Mouse (Mus musculus): Measurements from ENCODE around the gene Olfr638. TPM values are rescaled to one million over a fixed set of nuclear protein-coding genes. Genes with fewer than 3 reads are reported as not detected.
"Not testable (repeated sequence)": the region's sequence is repeated elsewhere in the genome, so short reads cannot be mapped to it uniquely, and the experiment has no call there.

The Olfr638 gene
- polyA plus RNA-seq (2012; rRNA removed) = not detected in 2 replicates

DNA sequence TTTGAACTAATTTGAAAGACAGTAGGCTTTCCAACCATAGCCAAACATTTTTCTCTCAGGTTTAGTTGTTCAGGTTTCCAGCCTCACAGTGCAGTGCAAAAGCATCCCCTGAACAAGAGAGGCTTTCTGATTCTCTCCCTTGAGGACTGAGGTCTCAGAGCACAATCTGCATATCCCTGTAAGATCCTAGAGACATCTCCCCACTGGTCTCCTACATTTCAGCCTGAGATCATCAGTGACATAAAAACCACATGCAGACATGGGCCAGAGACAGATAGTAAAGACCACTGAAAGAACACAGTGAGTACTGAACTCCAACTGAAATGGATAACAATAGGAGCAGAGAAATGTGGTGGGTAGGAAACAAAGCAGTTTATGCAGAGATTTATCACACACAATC is at the start of gene Olfr638:
Gene Olfr638, plus strand, starts transcription at position 301 of the 400 bp plus-strand sequence.
- TF ChIP-seq POLR2A (IDR thresholded peaks at IDR 0.05; ENCODE audit: borderline replicate concordance, insufficient read depth, low read length) (no peak), CTCF (IDR thresholded peaks at IDR 0.05; ENCODE audit: borderline replicate concordance, insufficient read depth, low read depth, low read length) (no peak)

DNA sequence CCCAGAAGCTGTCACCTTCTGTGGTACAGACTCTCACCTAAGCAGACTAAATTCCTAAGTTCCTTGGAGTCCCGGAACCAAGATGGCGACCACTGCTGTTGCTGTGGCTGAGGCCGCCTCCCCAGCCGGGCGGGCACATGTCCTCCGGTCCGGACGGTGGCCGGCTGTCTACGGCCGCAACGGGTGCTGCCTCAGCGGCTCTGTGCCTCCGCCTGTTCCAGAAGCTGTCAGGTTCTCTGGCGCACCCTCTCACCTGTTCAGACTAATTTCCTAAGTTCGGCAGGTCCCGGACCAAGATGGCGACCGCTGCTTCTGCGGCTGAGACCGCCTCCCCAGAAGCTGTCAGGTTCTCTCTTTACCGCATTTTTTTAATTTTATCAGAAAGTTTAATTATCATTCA is 31.7 kb upstream of the Olfr638 start:
- not testable (repeated sequence) for DNase-seq; H3K27ac ChIP-seq (ENCODE audit: insufficient read depth, low read length); H3K27me3 ChIP-seq (ENCODE audit: control insufficient read depth, insufficient read depth, low read length); H3K4me3 ChIP-seq (replicated peaks; ENCODE audit: insufficient read depth, low read depth, low read length); H3K4me1 ChIP-seq (ENCODE audit: control insufficient read depth, insufficient read depth, low read length)
- WGBS = 94% methylated on average over 22 of the region's 22 CpGs

More for the DNA sequence above, at the start of gene Olfr638:
- Histone ChIP-seq H3K27me3 (ENCODE audit: control insufficient read depth, insufficient read depth, low read length) (no peaks in the 10 kb centered on the region), H3K4me1 (ENCODE audit: control insufficient read depth, insufficient read depth, low read length) (no peaks in the 10 kb centered on the region), H3K4me3 (replicated peaks; ENCODE audit: insufficient read depth, low read depth, low read length) (no peak within 1 kb of the TSS), H3K27ac (ENCODE audit: insufficient read depth, low read length) (no peak within 1 kb of the TSS)
- no peak for DNase-seq

DNA sequence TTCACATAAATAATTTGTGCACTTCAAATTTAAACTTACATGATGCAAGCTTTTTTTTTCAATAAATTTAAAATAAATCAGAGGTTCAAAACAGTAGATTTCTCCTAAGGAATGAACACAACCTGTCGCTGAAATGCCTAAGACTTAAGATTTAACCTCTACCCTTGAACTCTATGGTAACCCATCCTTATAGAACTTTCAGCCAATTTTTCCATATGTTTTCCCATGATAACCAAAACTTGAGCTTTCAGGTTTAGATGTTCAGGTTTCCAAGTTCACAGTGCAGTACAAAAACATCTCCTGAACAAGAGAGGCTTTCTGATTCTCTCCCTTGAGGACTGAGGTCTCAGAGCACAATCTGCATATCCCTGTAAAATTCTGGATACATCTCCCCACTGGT is 27.7 kb upstream of the Olfr638 start, which contains the start of gene Olfr635:
Gene Olfr635, plus strand, starts transcription at position 301 of the 400 bp plus-strand sequence.
- 85% methylated on average over 1 of the region's 1 CpGs for WGBS
- Histone ChIP-seq H3K27me3 (ENCODE audit: control insufficient read depth, insufficient read depth, low read length) (no peaks in the 10 kb centered on the region), H3K27ac (ENCODE audit: insufficient read depth, low read length) (no peak within 1 kb of the TSS), H3K4me3 (replicated peaks; ENCODE audit: insufficient read depth, low read depth, low read length) (no peak within 1 kb of the TSS), H3K4me1 (ENCODE audit: control insufficient read depth, insufficient read depth, low read length) (no peaks in the 10 kb centered on the region)
- no peak for DNase-seq
- TF ChIP-seq POLR2A (IDR thresholded peaks at IDR 0.05; ENCODE audit: borderline replicate concordance, insufficient read depth, low read length) (no peak), CTCF (IDR thresholded peaks at IDR 0.05; ENCODE audit: borderline replicate concordance, insufficient read depth, low read depth, low read length) (no peak)

DNA sequence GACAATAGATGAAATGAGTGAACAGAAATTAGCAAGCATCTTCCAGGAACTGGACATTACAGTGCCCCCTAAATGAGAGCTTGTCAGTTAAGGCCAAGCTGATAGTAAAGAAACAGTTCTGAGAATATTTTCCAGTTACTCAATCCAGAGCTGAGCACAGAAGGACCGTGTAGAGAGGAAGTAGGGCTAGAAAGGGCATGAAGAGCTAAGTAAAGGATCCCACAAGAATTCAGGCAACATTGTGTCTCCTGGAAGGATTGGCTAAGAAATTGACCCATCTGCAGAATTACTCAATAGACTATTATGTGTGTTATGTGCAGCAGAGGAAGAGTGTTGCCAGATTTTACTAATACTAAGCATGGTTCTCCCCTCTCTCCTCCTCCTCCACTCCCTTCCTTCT is 26.8 kb upstream of the Olfr638 start:
- 37% methylated on average over 1 of the region's 1 CpGs for WGBS
- Histone ChIP-seq H3K4me3 (replicated peaks; ENCODE audit: insufficient read depth, low read depth, low read length) (no peak overlapping the region), H3K4me1 (ENCODE audit: control insufficient read depth, insufficient read depth, low read length) (no peaks in the 10 kb centered on the region), H3K27me3 (ENCODE audit: control insufficient read depth, insufficient read depth, low read length) (no peaks in the 10 kb centered on the region), H3K27ac (ENCODE audit: insufficient read depth, low read length) (no peak overlapping the region)
- TF ChIP-seq CTCF (IDR thresholded peaks at IDR 0.05; ENCODE audit: borderline replicate concordance, insufficient read depth, low read depth, low read length) (no peak), POLR2A (IDR thresholded peaks at IDR 0.05; ENCODE audit: borderline replicate concordance, insufficient read depth, low read length) (no peak)
- DNase-seq = no peak

DNA sequence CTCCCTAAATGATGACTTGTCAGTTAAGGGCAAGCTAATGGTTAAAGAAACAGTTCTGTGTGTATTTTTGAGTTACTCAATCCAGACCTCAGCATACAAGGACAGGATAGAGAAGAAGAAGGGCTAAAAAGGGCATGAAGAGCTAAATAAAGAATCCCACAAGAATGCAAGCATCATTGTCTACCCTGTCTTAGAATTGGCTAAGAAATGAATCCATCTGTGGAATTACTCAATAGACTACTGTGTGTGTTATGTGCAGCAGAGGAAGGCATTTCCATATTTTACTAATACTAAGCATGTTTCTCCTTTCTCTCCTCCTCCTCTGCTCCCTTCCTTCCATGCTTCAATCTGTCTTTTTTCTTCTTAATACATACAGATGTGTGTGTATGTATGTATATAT is 578 bp downstream of the Olfr638 start:
- H3K27me3 ChIP-seq (ENCODE audit: control insufficient read depth, insufficient read depth, low read length) = no peaks in the 10 kb centered on the region
- no peak for DNase-seq
- no peak overlapping the region for H3K27ac ChIP-seq (ENCODE audit: insufficient read depth, low read length)
- TF ChIP-seq POLR2A (IDR thresholded peaks at IDR 0.05; ENCODE audit: borderline replicate concordance, insufficient read depth, low read length) (no peak), CTCF (IDR thresholded peaks at IDR 0.05; ENCODE audit: borderline replicate concordance, insufficient read depth, low read depth, low read length) (no peak)
- no peaks in the 10 kb centered on the region for H3K4me1 ChIP-seq (ENCODE audit: control insufficient read depth, insufficient read depth, low read length)
- H3K4me3 ChIP-seq (replicated peaks; ENCODE audit: insufficient read depth, low read depth, low read length) = no peak overlapping the region

DNA sequence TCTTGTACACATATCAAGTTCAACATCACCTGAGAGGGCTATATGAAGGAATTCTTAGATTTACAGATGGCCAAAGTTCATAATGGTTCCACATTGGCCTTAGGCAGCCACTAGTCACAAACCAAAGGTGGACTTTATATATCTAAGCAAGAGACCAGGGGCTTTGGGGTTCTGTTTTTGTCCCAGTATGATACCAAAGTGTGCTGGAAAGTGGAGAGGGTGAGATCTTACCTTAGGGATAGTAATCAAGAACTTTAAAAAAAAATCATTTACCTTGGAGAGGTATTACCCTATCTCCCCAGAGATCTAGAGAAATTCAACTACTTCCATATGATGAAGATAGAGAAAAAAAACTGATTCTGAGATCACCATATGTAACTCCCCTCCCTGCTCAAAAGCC is 18.7 kb downstream of the Olfr638 start, which contains the start of gene Olfr639:
Gene Olfr639, minus strand, starts transcription at position 101 of the 400 bp plus-strand sequence.
- TF ChIP-seq CTCF (IDR thresholded peaks at IDR 0.05; ENCODE audit: borderline replicate concordance, insufficient read depth, low read depth, low read length) (no peak), POLR2A (IDR thresholded peaks at IDR 0.05; ENCODE audit: borderline replicate concordance, insufficient read depth, low read length) (no peak)
- Histone ChIP-seq H3K27me3 (ENCODE audit: control insufficient read depth, insufficient read depth, low read length) (no peaks in the 10 kb centered on the region), H3K27ac (ENCODE audit: insufficient read depth, low read length) (no peak within 1 kb of the TSS), H3K4me3 (replicated peaks; ENCODE audit: insufficient read depth, low read depth, low read length) (no peak within 1 kb of the TSS), H3K4me1 (ENCODE audit: control insufficient read depth, insufficient read depth, low read length) (no peaks in the 10 kb centered on the region)
- DNase-seq = no peak

DNA sequence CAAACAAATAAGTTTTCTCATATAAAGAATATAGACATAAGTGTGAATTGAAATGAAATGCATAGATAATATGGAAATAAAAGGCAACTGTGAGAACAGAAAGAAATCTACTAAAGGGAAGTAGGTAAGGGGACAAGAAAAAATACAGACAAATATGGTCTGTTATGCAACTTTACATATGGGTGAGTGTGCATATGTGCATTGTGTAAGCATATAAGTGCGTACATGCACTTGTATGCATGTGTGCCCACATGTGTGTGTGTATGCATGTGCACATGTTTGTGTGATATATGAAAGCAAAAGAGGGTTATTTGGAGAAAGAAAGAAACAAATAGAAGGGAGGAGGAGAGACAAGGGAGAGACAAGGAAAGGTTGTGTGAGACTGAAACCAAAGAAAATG is 20.4 kb downstream of the Olfr638 start:
- Histone ChIP-seq H3K4me1 (ENCODE audit: control insufficient read depth, insufficient read depth, low read length) (no peaks in the 10 kb centered on the region), H3K4me3 (replicated peaks; ENCODE audit: insufficient read depth, low read depth, low read length) (no peak overlapping the region), H3K27me3 (ENCODE audit: control insufficient read depth, insufficient read depth, low read length) (no peaks in the 10 kb centered on the region), H3K27ac (ENCODE audit: insufficient read depth, low read length) (no peak overlapping the region)
- TF ChIP-seq POLR2A (IDR thresholded peaks at IDR 0.05; ENCODE audit: borderline replicate concordance, insufficient read depth, low read length) = no peak
- TF ChIP-seq CTCF (IDR thresholded peaks at IDR 0.05; ENCODE audit: borderline replicate concordance, insufficient read depth, low read depth, low read length) = no peak
- WGBS = 71% methylated on average over 1 of the region's 1 CpGs
- no peak for DNase-seq

DNA sequence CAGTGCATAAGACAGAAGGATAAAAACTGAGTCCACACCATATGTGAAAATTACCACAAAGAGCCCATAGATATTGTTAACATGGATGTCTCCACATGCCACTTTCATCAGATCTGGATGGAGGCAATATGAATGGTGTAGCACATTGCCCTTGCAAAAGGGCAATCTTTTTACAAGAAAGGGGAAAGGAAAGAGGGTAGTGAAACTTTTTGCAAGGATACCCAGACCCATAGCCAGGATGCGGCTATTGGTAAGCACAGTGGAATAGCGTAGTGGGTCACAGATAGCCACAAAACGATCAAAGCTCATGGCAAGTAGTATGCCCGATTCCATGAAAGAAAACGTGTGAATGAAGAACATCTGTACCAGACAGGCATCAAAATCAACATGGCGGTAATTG is 23.1 kb downstream of the Olfr638 start:
- DNase-seq = no peak
- Histone ChIP-seq H3K4me1 (ENCODE audit: control insufficient read depth, insufficient read depth, low read length) (no peaks in the 10 kb centered on the region), H3K27ac (ENCODE audit: insufficient read depth, low read length) (no peak overlapping the region), H3K4me3 (replicated peaks; ENCODE audit: insufficient read depth, low read depth, low read length) (no peak overlapping the region), H3K27me3 (ENCODE audit: control insufficient read depth, insufficient read depth, low read length) (no peaks in the 10 kb centered on the region)
- 94% methylated on average over 6 of the region's 6 CpGs for WGBS
- no peak for TF ChIP-seq POLR2A (IDR thresholded peaks at IDR 0.05; ENCODE audit: borderline replicate concordance, insufficient read depth, low read length)

DNA sequence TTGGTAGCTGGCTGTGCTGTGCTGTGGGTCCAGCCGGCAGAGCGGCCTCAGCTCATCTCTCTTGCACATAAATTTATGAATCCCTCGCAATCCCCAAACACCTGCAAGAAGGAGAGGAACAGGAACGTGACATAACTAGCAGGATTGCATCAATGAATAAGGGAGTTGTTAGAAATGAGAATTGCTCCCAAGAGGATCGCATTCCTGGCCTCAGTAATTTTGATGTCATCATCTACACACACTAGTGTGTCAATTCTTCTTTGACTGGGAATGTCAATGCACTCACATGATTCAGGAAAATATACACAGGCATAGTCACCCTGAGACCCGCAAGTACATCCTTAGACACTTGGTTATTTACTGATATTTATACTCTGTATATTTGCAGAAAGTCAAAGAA is 26.9 kb downstream of the Olfr638 start, which contains the start of gene Olfr640:
Gene Olfr640, minus strand, starts transcription at position 101 of the 400 bp plus-strand sequence.
- H3K4me1 ChIP-seq (ENCODE audit: control insufficient read depth, insufficient read depth, low read length) = no peaks in the 10 kb centered on the region
- H3K27me3 ChIP-seq (ENCODE audit: control insufficient read depth, insufficient read depth, low read length) = no peaks in the 10 kb centered on the region
- H3K27ac ChIP-seq (ENCODE audit: insufficient read depth, low read length) = no peak within 1 kb of the TSS
- WGBS = 74% methylated on average over 6 of the region's 6 CpGs
- H3K4me3 ChIP-seq (replicated peaks; ENCODE audit: insufficient read depth, low read depth, low read length) = no peak within 1 kb of the TSS
- no peak for DNase-seq
- no peak for TF ChIP-seq CTCF (IDR thresholded peaks at IDR 0.05; ENCODE audit: borderline replicate concordance, insufficient read depth, low read depth, low read length)
- TF ChIP-seq POLR2A (IDR thresholded peaks at IDR 0.05; ENCODE audit: borderline replicate concordance, insufficient read depth, low read length) = no peak
